Mouse (Mus musculus): Measurements from ENCODE around the gene Cst6.

Cst6 gene

GRCm38 (mm10) chr19:5348526-5349501, 560 bp downstream of the Cst6 start:
- no peak for DNase-seq (ENCODE audit: low spot score in 2 of 2)

GRCm38 (mm10) chr19:5348064-5348463, 1.3 kb downstream of the Cst6 start:
- DNase-seq (ENCODE audit: low spot score in 2 of 2), result no peak

- DNase-seq (ENCODE audit: low spot score in 2 of 2), result no peak
Observed at GRCm38 (mm10) chr19:5345297-5346131, 3.9 kb downstream of the Cst6 start.

- DNase-seq (ENCODE audit: low spot score in 2 of 2), result no peak
Observed at GRCm38 (mm10) chr19:5341360-5341759, 8.0 kb downstream of the Cst6 start.

GRCm38 (mm10) chr19:5337975-5338374, 11.4 kb downstream of the Cst6 start:
- DNase-seq (ENCODE audit: low spot score in 2 of 2), result peak; percentile 45 to 64

- DNase-seq (ENCODE audit: low spot score in 2 of 2), result no peak
Observed at GRCm38 (mm10) chr19:5335441-5335840, 13.9 kb downstream of the Cst6 start, which contains the start of gene Catsper1. Gene Catsper1, plus strand, starts transcription at chr19:5335741.

- DNase-seq (ENCODE audit: low spot score in 2 of 2), result no peak
Observed at GRCm38 (mm10) chr19:5334741-5335140, 14.6 kb downstream of the Cst6 start.

GRCm38 (mm10) chr19:5327970-5328369, 21.4 kb downstream of the Cst6 start:
- no peak for DNase-seq (ENCODE audit: low spot score in 2 of 2)

- DNase-seq (ENCODE audit: low spot score in 2 of 2), result peak; percentile 13 to 27
Observed at GRCm38 (mm10) chr19:5323801-5324200, 25.6 kb downstream of the Cst6 start.

GRCm38 (mm10) chr19:5313189-5313588, 36.2 kb downstream of the Cst6 start:
- no peak for DNase-seq (ENCODE audit: low spot score in 2 of 2)

GRCm38 (mm10) chr19:5309025-5309424, 40.3 kb downstream of the Cst6 start:
- DNase-seq (ENCODE audit: low spot score in 2 of 2), result no peak

GRCm38 (mm10) chr19:5306968-5307734, 42.2 kb downstream of the Cst6 start:
- no peak for DNase-seq (ENCODE audit: low spot score in 2 of 2)

- DNase-seq (ENCODE audit: low spot score in 2 of 2), result no peak
Observed at GRCm38 (mm10) chr19:5306279-5306678, 43.1 kb downstream of the Cst6 start.

GRCm38 (mm10) chr19:5302455-5302854, 46.9 kb downstream of the Cst6 start:
- peak; percentile 62 to 65 for DNase-seq (ENCODE audit: low spot score in 2 of 2)

- DNase-seq (ENCODE audit: low spot score in 2 of 2), result no peak
Observed at GRCm38 (mm10) chr19:5300588-5300987, 48.8 kb downstream of the Cst6 start.

GRCm38 (mm10) chr19:5297903-5298800, 51.2 kb downstream of the Cst6 start, which contains the start of gene Gal3st3:
Gene Gal3st3, plus strand, starts transcription at chr19:5298331.
- DNase-seq (ENCODE audit: low spot score in 2 of 2), result no peak

- no peak for DNase-seq (ENCODE audit: low spot score in 2 of 2)
Observed at GRCm38 (mm10) chr19:5296630-5297029, 52.7 kb downstream of the Cst6 start.

GRCm38 (mm10) chr19:5295736-5296075, 53.7 kb downstream of the Cst6 start:
- no peak for DNase-seq (ENCODE audit: low spot score in 2 of 2)

- DNase-seq (ENCODE audit: low spot score in 2 of 2), result peak; percentile 98 to 99
Observed at GRCm38 (mm10) chr19:5294972-5295735, 54.2 kb downstream of the Cst6 start, which contains the start of gene Sf3b2. Gene Sf3b2, minus strand, starts transcription at chr19:5295455.
